Mouse (Mus musculus) heart, adult 2 months (tissue): ENCODE measurements around the gene Cabin1.

Experiments
- CTCF ChIP-seq: fragments of 200-600 bp; IDR thresholded peaks from 2 replicates; pipeline ENCODE4 v1.8.1; 2022; ENCODE audit warnings: antibody characterized with exemption, mild to moderate bottlenecking, moderate library complexity
- EP300 ChIP-seq: fragments of 200-500 bp; IDR thresholded peaks from 2 replicates; pipeline ENCODE4 v1.6.1; 2011; ENCODE audit warnings: low read depth, low read length, control low read depth; ENCODE audit not compliant: insufficient read depth
- POLR2A ChIP-seq: fragments of 200-500 bp; IDR thresholded peaks from 2 replicates; pipeline ENCODE4 v1.6.1; 2011; ENCODE audit warnings: mild to moderate bottlenecking, low read depth, low read length, control low read depth; ENCODE audit not compliant: insufficient read depth

DNA sequence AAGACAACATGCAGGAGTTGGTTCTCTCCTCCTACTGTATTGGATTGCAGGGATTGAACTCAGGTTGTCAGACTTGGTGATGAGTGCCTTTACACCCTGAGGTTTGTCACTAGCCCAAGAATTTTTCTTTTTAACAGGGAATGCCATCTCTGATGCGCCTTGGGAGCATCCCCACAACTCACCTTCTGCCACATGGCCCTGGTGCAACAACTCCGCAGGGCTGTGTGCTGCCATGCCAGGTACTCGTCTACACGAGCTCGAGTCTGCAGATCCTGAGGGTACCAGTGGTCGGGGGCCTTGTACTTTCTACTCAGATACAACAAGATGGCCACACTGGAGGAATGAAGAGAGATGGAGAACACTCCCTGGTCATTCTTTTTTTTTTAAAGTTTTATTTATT, 12.4 kb upstream of the Cabin1 start:
- no peak for TF ChIP-seq POLR2A
- TF ChIP-seq CTCF = no peak
- no peak for TF ChIP-seq EP300
